Mouse (Mus musculus) heart, embryonic 16.5 days (tissue): ENCODE data around the gene Tldc2. TPM values are rescaled to one million over a fixed set of nuclear protein-coding genes. Genes with fewer than 3 reads are reported as not detected.

ENCODE experiments used
- ATAC-seq: fragments of 200-750 bp; cut with Nextera tagmentation; replicated peaks from 2 replicates; pipeline ENCODE4 v1.8.0; 2017; ENCODE audit warnings: moderate number of reproducible peaks; ENCODE audit not compliant: insufficient read depth, low FRiP score; ENCODE audit errors: extremely low read depth
- H3K27ac ChIP-seq: fragments of 300-500 bp; sonication (generic); 2 replicates; pipeline ENCODE4 v1.5.1; 2014; ENCODE audit warnings: mild to moderate bottlenecking, low read length, control low read depth, moderate library complexity
- H3K27me3 ChIP-seq: fragments of 300-500 bp; sonication (generic); 2 replicates; pipeline ENCODE4 v1.6.1; 2014; ENCODE audit warnings: low read length, mixed read lengths; ENCODE audit not compliant: control insufficient read depth, insufficient read depth
- H3K36me3 ChIP-seq: fragments of 300-500 bp; sonication (generic); 2 replicates; pipeline ENCODE4 v1.6.1; 2014; ENCODE audit not compliant: control insufficient read depth, insufficient read depth
- H3K4me1 ChIP-seq: fragments of 300-500 bp; sonication (generic); 2 replicates; pipeline ENCODE4 v1.6.1; 2014; ENCODE audit warnings: low read length, mixed read lengths; ENCODE audit not compliant: control insufficient read depth, insufficient read depth
- H3K4me2 ChIP-seq: fragments of 300-500 bp; sonication (generic); 2 replicates; pipeline ENCODE4 v1.6.1; 2014; ENCODE audit warnings: low read depth, mild to moderate bottlenecking, control low read depth, low read length
- H3K4me3 ChIP-seq: fragments of 300-500 bp; sonication (generic); 2 replicates; pipeline ENCODE4 v1.5.1; 2014; ENCODE audit warnings: mild to moderate bottlenecking, control low read depth, low read length
- H3K9ac ChIP-seq: fragments of 300-500 bp; sonication (generic); 2 replicates; pipeline ENCODE4 v1.6.1; 2014; ENCODE audit warnings: low read length, control low read depth
- H3K9me3 ChIP-seq: fragments of 300-500 bp; sonication (generic); replicated peaks from 2 replicates; pipeline ENCODE4 v1.6.1; 2016; ENCODE audit warnings: low read length; ENCODE audit not compliant: control insufficient read depth
- WGBS: fragments of 180-500 bp; shearing (Covaris S2); extraction: QIAGEN DNeasy Blood & Tissue Kit; methylation state at CpG from one replicate; pipeline ENCODE4 v1.1.7; 2014; 5-methylcytosine and 5-hydroxymethylcytosine counted together
- polyA plus RNA-seq: library from polyadenylated mRNA; unstranded; fragments of >200 nt; fragmentation: Nextera tagmentation; extraction: Ambion mirVana; gene quantifications from 2 replicates; pipeline ENCODE4 v1.2.1, GENCODE M21; 2015

Gene Tldc2
- polyA plus RNA-seq, 1 experiment from 2014 or later = not detected

DNA sequence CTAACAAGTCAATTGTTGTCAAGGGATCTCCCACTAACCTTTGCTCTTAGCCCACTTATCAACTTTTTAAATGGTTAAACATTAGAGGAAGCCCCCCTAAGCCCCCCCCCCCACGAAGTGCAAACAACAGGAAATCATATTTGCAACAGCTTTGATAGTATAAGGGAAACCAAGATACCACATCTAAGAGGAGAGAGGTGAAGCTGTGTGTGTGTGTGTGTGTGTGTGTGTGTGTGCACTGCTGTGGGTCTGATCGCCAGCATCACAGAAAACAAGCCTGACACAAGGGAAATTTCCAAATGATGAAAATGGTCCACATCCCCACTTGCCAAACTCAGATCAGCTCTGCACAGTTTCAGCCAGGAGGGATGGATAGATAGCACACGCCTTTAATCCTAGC lies 32.2 kb downstream of the Tldc2 start:
- H3K4me3 ChIP-seq = no peak overlapping the region
- no peak overlapping the region for H3K27ac ChIP-seq
- H3K4me1 ChIP-seq = no peaks in the 10 kb centered on the region
- no peak overlapping the region for H3K4me2 ChIP-seq
- H3K9ac ChIP-seq = no peak overlapping the region
- 64% methylated on average over 3 of the region's 3 CpGs for WGBS
- no peaks in the 10 kb centered on the region for H3K9me3 ChIP-seq
- ATAC-seq = no peak
- no peaks in the 10 kb centered on the region for H3K27me3 ChIP-seq
- H3K36me3 ChIP-seq = peaks cover 26% of the 10 kb centered on the region

DNA sequence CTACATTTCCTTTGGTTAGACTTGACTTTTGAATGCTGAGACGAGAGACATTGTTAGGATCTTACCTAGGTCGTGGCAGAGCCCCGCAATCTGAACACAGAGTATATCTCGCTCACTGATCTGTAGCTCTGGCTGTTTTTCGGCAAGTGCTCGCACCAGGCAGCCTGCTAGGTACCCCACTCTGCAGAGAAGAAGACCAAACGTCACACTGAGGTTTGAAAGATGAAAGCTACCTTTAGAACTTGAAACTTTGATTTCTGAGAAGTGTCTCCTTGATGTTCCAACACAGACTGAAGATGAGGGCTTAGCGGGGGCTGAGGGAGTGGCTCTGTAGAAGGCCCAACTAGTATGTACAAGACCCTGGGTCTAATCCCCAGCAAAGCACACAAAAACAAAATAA lies 34.9 kb downstream of the Tldc2 start:
- H3K4me3 ChIP-seq = no peak overlapping the region
- 83% methylated on average over 8 of the region's 8 CpGs for WGBS
- H3K27me3 ChIP-seq = no peaks in the 10 kb centered on the region
- no peak overlapping the region for H3K9ac ChIP-seq
- H3K27ac ChIP-seq = no peak overlapping the region
- no peak for ATAC-seq
- peaks cover 24% of the 10 kb centered on the region; the same call in 1 of the 2 replicates for H3K36me3 ChIP-seq
- H3K4me2 ChIP-seq = no peak overlapping the region
- H3K9me3 ChIP-seq = no peaks in the 10 kb centered on the region
- H3K4me1 ChIP-seq = 0 out of 2 replicates have a peak, but pooled peaks cover 4% of the 10 kb centered on the region

DNA sequence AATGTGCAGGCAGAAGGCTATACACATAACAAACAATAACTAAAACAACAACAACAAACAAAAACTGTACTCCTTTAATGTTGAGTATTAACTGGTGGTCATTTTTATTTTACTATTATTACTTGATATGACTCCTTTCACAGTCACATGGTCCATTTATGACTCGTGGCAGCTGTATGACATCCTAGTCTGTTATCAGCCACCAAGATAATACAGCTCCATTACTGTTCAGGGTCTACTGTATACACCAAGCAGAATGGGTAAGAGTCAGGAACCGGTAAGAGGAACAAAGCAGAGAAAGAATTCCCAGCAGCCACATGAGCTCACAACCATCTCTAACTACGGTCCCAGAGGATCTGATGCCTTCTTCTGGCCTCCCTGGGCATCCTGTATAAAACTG lies 38.4 kb downstream of the Tldc2 start:
- WGBS = 64% methylated on average over 3 of the region's 3 CpGs
- H3K9me3 ChIP-seq = no peaks in the 10 kb centered on the region
- no peak overlapping the region for H3K27ac ChIP-seq
- no peak overlapping the region for H3K4me3 ChIP-seq
- no peaks in the 10 kb centered on the region for H3K27me3 ChIP-seq
- no peak for ATAC-seq
- H3K4me2 ChIP-seq = no peak overlapping the region
- no peak overlapping the region for H3K9ac ChIP-seq
- peaks cover 17% of the 10 kb centered on the region; the same call in 1 of the 2 replicates for H3K36me3 ChIP-seq
- H3K4me1 ChIP-seq = 0 out of 2 replicates have a peak, but pooled peaks cover 4% of the 10 kb centered on the region

DNA sequence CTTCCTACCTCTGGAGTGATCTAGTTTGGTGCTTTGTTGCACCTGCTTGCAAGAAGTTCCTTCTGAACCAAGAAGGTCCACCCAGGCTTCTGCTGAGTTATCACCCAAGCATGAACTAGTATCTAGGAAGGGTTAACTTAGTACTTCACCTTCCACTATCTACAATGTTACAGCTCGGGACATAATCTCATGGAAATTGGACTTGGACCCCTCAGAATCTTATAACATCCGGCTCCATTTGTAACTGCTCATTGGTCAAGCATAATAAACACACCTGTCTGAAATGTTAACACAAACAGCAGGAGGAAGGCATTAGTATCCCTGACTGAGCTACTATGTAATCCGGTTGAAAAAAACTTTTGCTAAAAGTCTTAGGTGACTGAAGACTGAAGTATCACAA lies 40.5 kb downstream of the Tldc2 start:
- Histone ChIP-seq H3K4me3 (no peak overlapping the region), H3K9ac (no peak overlapping the region), H3K4me1 (0 out of 2 replicates have a peak, but pooled peaks cover 4% of the 10 kb centered on the region), H3K27me3 (no peaks in the 10 kb centered on the region), H3K36me3 (peaks cover 6% of the 10 kb centered on the region; the same call in 1 of the 2 replicates), H3K4me2 (no peak overlapping the region), H3K9me3 (no peaks in the 10 kb centered on the region), H3K27ac (no peak overlapping the region)
- 85% methylated on average over 3 of the region's 3 CpGs for WGBS
- no peak for ATAC-seq

DNA sequence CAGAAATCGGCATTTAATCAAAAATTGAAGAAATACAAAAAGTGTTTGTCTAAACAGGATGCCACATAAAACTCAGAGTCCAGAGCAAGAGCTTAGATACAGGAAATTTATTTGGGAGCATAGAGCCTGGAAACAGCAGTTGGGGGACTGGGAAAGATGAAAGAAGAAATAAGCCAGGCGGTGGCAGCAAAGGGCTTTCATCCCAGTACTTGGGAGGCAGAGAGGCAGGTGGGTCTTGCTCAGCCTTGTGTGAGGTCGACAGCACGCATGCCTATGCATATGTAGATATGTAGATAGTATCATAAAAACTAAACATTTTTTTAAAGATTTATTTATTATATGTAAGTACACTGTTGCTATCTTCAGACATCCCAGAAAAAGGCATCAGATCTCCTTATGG lies 41.2 kb downstream of the Tldc2 start:
- 0 out of 2 replicates have a peak, but pooled peaks cover 4% of the 10 kb centered on the region for H3K4me1 ChIP-seq
- H3K27me3 ChIP-seq = no peaks in the 10 kb centered on the region
- no peak for ATAC-seq
- H3K4me3 ChIP-seq = no peak overlapping the region
- no peak overlapping the region for H3K9ac ChIP-seq
- no peak overlapping the region for H3K27ac ChIP-seq
- WGBS = 59% methylated on average over 4 of the region's 4 CpGs
- no peaks in the 10 kb centered on the region for H3K9me3 ChIP-seq
- H3K36me3 ChIP-seq = peaks cover 4% of the 10 kb centered on the region; the same call in 1 of the 2 replicates
- H3K4me2 ChIP-seq = no peak overlapping the region

DNA sequence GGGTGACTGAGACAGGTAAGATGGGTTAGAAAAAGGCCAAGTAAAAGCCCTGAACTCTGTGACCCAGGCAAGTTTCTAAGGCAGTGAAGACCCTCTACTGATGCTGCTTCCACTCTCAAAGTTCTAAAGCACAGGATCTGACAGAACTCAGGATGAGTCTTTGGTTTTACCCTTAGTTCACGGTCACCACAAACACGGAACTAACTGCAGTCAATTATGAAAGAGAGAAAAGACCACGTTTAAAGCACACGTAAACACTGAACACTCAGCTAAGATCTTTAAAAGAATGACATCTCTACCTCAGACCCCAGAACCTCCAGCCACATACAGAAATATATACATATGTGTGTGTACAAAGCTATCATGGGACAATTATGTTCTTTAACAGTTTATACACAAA lies 42.2 kb downstream of the Tldc2 start:
- H3K9ac ChIP-seq = no peak overlapping the region
- H3K9me3 ChIP-seq = no peaks in the 10 kb centered on the region
- H3K4me2 ChIP-seq = no peak overlapping the region
- no peak overlapping the region for H3K27ac ChIP-seq
- H3K36me3 ChIP-seq = peaks cover 2% of the 10 kb centered on the region; the same call in 1 of the 2 replicates
- ATAC-seq = no peak
- no peaks in the 10 kb centered on the region for H3K27me3 ChIP-seq
- 83% methylated on average over 4 of the region's 4 CpGs for WGBS
- H3K4me1 ChIP-seq = peaks cover 12% of the 10 kb centered on the region; the same call in 1 of the 2 replicates
- no peak overlapping the region for H3K4me3 ChIP-seq

DNA sequence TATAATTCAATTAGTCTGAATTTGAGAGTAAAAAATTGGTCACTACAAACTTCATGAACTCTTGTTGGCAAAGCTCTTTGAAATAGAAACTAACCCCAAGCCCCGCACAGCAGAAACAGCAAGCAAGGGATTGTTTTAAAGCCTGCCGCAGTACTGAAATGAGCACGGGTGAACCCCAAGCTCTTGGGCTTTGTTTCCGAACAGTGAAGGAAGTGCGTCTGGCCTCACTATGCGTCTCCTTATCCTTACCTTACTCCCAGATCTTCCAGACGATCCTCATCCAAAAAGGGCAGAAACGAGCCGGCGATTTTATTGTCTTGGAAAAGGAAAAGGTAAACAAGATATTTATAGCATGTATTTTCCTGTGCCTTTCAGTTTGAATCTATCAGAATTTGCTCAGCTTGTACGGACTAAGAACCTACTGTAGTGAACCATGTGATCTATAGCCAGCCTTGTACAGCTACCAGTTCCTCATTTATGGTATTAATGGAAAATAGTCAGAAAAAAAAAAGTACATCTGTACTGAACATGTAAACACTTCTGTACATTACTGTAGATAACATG lies 42.8 kb downstream of the Tldc2 start:
- Histone ChIP-seq H3K36me3 (peaks cover 2% of the 10 kb centered on the region; the same call in 1 of the 2 replicates), H3K27me3 (no peaks in the 10 kb centered on the region), H3K27ac (no peak overlapping the region), H3K4me2 (peak overlapping the region; percentile 3; the same call in 1 of the 2 replicates), H3K4me3 (no peak overlapping the region), H3K4me1 (peaks cover 14% of the 10 kb centered on the region; the same call in 1 of the 2 replicates), H3K9ac (no peak overlapping the region), H3K9me3 (no peaks in the 10 kb centered on the region)
- ATAC-seq = no peak
- 68% methylated on average over 11 of the region's 11 CpGs for WGBS

DNA sequence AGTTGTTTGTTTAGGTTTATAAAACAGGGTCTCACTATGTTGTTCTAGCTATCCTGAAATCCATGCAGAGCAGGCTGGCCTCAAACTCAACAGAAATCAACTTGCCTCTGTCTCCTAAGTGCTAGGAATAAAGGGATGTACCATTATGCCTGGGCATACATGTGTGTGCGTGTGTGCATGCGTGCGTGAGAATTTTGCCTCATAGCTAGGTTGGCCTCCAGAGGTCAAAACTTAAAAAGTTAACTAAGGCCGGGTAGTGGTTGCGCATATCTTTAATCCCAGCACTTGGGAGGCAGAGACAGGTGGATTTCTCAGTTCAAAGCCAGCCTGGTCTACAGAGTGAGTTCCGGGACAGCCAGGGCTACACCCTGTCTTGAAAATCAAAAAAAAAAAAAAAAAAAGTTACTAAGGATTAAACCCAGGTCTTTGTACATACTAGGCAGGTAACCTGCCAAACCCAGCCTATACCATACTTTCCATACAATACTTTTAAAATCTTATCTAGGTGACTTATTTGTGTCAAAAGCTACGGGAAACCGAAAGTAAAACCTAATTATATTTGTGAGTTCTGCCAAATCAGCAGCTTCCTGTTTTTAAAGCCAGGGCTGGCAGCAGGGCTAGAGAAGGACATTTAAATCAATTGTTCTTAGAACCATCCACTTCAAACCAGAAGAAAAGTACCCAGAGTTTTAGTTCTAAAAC lies 44.1 kb downstream of the Tldc2 start:
- Histone ChIP-seq H3K9ac (no peak overlapping the region), H3K4me3 (0 out of 2 replicates have a peak overlapping the region, but pooled peaks have one; percentile 3), H3K36me3 (peaks cover 2% of the 10 kb centered on the region; the same call in 1 of the 2 replicates), H3K9me3 (no peaks in the 10 kb centered on the region), H3K27ac (no peak overlapping the region), H3K27me3 (no peaks in the 10 kb centered on the region), H3K4me1 (peaks cover 12% of the 10 kb centered on the region), H3K4me2 (0 out of 2 replicates have a peak overlapping the region, but pooled peaks have one; percentile 20)
- whole genome bisulfite sequencing = 74% methylated on average over 8 of the region's 8 CpGs
- no peak for ATAC-seq

DNA sequence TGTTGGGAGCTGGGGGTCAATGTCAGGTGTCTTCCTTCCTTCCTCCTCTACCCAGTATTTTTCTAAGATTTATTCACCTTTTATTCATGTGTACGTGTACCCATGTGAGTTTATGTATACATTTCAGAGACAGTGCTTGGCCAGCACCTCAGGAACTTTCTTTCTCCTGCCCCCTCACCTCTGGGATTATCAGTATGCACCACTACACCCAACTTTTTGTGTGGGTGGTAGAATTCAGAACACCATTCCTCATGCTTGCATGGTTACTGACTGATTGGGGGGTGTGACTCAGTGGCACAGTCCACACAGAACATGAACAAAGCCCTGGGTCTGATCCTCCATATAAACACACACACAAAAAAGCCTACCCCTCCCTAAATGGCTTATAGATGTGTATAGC lies 45.2 kb downstream of the Tldc2 start:
- no peak for ATAC-seq
- Histone ChIP-seq H3K4me2 (no peak overlapping the region), H3K9ac (no peak overlapping the region), H3K27me3 (no peaks in the 10 kb centered on the region), H3K27ac (no peak overlapping the region), H3K9me3 (no peaks in the 10 kb centered on the region), H3K4me1 (peaks cover 12% of the 10 kb centered on the region), H3K36me3 (no peaks in the 10 kb centered on the region), H3K4me3 (no peak overlapping the region)
- 84% methylated on average over 1 of the region's 1 CpGs for WGBS
